Mouse (Mus musculus): ENCODE results near the gene Gm10837.

The Gm10837 gene

DNA sequence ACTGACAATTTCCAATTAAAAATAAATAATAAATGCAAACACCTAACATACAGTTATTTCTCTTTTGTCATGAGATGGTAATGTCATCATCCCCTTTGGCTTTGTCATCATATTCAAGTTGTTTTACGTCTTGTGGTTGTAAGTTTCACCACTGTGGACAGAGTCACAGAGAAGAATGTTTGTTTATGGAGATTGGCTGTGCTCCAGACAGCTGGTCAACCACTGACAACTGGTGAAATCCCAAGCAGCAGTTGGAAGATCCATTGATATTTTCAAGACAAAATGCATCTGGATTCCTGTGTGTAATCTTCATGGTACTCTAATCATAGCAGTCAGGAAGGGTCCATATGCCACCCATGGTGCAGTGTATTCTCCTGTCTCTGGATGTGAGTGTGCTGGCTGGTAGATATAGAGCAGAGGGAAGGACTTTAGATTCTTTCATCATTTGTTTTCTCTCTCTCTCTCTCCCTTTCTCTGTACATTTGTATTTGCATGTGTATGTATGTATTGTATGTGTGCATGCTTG lies 23.2 kb downstream of the Gm10837 start:
- no peaks in the 10 kb centered on the region for H3K27me3 ChIP-seq (ENCODE audit: control insufficient read depth, insufficient read depth, low read length, poor library complexity, severe bottlenecking)
- DNase-seq (ENCODE audit: low read depth, low spot score): no peak
- no peaks in the 10 kb centered on the region for H3K36me3 ChIP-seq (ENCODE audit: control insufficient read depth, insufficient read depth, low read length, poor library complexity, severe bottlenecking)

DNA sequence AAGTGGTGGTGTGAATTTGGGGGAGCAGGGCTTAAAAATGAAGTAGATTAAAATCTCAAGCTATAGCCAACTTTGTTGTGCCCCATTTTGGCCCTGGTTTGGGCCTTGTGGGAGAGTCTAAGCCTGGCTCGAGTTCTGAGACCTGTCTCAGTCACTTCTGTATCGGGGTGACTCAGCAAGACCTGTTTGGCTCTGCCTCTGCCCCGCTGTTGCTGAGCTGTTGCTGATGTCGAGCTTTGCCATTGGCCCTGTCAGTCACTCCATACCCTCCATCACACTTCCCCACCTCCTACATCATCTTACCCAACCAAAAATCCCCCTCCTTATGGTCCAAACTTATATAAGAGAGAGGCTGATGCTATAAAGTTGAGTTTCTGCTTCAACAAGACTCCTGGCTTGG lies 38.1 kb downstream of the Gm10837 start:
- DNase-seq (ENCODE audit: low read depth, low spot score): no peak
- Histone ChIP-seq H3K27me3 (ENCODE audit: control insufficient read depth, insufficient read depth, low read length, poor library complexity, severe bottlenecking) (no peaks in the 10 kb centered on the region; the same call in 1 of the 2 replicates), H3K36me3 (ENCODE audit: control insufficient read depth, insufficient read depth, low read length, poor library complexity, severe bottlenecking) (no peaks in the 10 kb centered on the region)

DNA sequence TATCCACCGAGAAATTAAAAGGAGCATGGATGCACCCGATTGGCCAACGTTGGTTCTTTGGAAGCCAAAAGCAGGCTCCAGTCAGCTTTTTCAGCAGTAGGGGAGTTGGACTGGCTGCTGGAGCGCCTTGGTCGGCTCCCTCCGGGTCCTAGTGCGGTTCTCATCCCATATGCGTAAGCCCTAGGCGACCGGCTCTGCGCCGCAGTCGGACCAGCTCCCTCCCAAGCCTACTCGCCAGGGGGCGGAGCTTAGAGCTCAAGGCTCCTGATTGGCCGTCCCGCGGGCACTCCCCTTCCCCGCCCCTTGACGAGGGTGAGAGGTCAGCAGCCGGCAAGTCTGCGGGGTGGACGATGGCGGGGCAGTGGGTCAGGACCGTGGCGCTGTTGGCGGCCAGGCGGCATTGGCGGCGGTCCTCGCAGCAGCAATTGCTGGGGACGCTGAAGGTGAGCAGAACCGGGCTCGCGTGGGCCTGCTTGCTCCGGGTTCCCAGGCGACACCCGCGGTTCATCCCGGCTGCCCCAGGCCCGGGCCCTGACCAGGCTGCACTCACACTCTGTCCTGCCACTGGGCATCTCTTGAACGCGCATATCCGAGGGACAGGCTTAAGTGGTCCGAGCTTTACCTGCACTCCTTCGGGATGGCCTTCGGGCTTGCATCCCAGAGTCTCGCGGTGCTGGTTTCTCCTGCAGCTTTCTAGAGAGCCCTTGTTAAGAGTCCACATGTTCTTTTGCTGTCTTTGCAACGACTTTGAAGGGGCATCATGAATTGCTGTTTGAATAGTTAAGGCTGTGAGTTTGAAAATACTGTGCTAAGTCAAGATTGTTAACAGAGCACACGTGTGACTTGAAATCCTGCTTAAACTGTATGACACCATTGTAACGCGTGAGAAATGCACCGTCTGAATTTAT lies 43.9 kb downstream of the Gm10837 start, which contains the start of gene Pcca:
Pcca (plus strand) TSS at position 308 of the 908 bp plus-strand sequence.
- peak; percentile 92 for DNase-seq (ENCODE audit: low read depth, low spot score)
- H3K27me3 ChIP-seq (ENCODE audit: control insufficient read depth, insufficient read depth, low read length, poor library complexity, severe bottlenecking): no peaks in the 10 kb centered on the region; the same call in 1 of the 2 replicates
- H3K36me3 ChIP-seq (ENCODE audit: control insufficient read depth, insufficient read depth, low read length, poor library complexity, severe bottlenecking): no peaks in the 10 kb centered on the region

DNA sequence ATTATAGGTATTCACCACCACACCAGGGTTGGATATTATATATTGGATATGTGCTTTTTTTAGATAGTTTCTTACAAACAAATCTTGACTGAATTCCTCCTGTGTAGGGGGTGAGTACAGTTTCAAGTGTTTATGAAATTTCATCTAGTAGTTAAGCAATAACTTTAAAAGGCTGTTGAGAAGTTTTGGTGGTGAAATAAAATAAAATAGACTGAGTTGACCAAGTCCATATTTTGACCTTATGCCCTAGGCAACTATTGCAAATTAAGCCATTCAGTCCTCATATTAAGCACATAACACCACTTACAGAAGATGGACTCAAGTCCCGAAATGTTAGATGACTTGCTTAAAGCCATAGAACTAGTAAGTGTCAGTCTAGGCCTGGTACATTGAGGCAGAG lies 45.6 kb downstream of the Gm10837 start:
- Histone ChIP-seq H3K27me3 (ENCODE audit: control insufficient read depth, insufficient read depth, low read length, poor library complexity, severe bottlenecking) (no peaks in the 10 kb centered on the region; the same call in 1 of the 2 replicates), H3K36me3 (ENCODE audit: control insufficient read depth, insufficient read depth, low read length, poor library complexity, severe bottlenecking) (no peaks in the 10 kb centered on the region)
- no peak for DNase-seq (ENCODE audit: low read depth, low spot score)
